Mouse (Mus musculus) adrenal gland, postnatal 10 days (tissue): ENCODE measurements around the gene Adamts17. TPM values are rescaled to one million over a fixed set of nuclear protein-coding genes. Genes with fewer than 3 reads are reported as not detected.

Experiments used
- total RNA-seq, 2 experiments: library from RNA; stranded (reverse); gene quantifications; 2 replicates each; pipeline ENCODE4 v1.2.3; 2021

Adamts17 gene
- total RNA-seq, 2 experiments from 2014 or later: 5.5 to 8.6 TPM

Other genes with a start within 250 kb of the Adamts17 start
- 10 to 100 TPM; 18.6 to 19.8 TPM for gene Asb7, start 150.1 kb upstream of the Adamts17 start, total RNA-seq
- 1 to 10 TPM; 7.1 to 7.3 TPM for gene Lins1, start 149.8 kb upstream of the Adamts17 start, total RNA-seq
- under 1 TPM in 1 of 2 experiments, not detected in 1; 0.12 TPM for gene Cers3, start 96.2 kb upstream of the Adamts17 start, total RNA-seq